Mouse (Mus musculus) mesoderm, embryonic 11.5 days (tissue): ENCODE measurements around the gene Lca5l.

Experiments
- DNase-seq: peaks from one replicate; pipeline ENCODE4 v3.0.0-alpha.2; 2012; ENCODE audit warnings: low read depth, low spot score

The Lca5l gene

DNA sequence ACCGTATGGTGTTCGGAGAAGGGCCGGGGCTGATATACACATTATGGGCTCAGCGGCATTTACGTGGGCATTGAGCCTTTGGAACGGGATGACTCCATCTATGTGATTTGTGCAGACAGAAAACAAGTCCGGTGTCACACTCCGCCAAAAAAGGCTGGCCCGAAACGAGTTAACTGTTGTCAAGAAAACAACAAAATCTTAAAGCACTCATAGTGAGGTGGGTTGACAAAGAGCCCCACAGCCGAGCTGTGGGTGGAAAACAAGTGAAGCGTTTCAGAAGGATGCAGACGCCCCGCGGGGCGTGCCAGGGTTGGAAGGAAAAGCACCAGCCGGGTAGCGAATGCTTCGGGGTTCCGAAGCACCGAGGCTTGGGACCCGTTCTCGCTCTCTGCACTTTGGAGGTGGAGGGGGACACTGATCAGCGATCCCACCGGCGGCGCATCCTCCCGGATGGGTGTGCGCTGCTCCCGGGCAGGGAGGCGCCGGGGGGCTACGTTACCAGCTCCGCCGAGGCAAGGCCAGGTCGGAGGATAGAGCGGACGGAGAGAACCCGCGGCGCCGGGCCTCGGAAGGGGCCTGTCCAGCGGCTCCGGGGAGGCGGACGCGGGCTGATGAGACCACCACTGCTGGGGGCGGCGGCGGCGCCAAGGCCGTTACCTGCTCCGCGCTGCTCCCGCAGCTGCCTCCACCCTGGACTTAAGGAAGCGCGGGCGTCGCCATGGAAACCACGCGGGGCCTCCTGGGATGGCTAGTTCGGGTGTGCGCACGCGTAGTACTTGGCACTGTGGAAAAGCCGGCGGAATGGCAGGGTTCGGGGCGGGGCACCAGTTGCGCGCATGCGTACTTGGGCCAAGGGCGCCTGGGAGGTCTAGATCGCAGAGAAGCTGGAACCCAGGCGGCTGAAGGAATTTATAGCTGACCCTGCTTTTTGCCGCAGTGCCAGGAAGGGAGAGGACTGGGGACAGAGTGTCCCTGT is at the start of gene Lca5l:
Lca5l (minus strand) TSS at position 741 of the 976 bp plus-strand sequence.
- DNase-seq = peak; percentile 99

DNA sequence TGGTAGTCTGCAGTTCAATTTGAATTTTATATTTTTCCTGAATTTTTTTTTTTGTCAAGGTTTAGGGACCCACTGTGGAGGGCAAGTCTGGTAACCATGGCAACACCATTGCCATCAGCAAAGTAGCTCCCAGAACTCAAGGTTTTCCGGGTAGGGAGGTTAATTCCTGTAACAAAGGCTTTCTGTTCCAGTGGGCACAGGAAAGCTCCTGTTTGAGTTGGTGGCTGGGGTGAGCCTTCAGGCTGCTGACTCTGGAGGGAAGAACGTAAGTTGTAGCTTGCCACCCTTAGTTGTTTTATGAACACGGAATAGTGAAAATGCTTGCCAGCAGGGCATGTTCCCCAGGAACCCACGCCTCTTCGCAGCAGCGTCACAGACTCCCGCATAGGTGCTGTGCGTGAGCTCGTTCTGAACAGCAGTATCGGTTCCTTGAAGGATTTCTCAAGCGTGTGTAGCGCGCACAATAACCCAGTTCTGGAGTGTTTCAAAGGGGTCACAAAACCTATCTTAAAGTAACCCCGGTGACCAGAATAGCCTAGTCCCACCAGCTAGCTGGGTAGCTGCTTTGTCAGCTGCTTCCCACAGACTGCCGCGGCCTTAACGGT is 43.4 kb upstream of the Lca5l start, which contains the start of gene B3galt5:
B3galt5 (plus strand) TSS at position 436 of the 605 bp plus-strand sequence.
- peak; percentile 39 for DNase-seq

DNA sequence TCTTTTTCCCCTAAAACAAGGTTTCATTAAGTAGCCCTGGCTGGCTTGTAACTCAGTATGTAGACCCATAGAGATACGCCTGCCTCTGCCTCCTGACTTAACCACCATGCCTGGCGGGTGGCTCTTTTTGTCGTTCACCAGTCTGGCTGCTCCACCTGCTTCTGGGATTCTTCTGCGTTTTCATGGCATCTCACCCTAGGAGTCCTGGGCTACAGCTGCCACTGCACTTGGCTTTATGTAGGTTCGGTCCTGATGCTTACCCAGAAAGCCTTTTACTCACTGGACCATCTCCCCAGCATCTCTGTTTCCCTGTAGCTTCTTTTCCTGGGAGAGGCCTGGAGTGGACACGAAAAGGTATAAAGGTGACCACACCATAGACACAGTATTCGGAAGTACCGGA is 41.9 kb upstream of the Lca5l start:
- no peak for DNase-seq

DNA sequence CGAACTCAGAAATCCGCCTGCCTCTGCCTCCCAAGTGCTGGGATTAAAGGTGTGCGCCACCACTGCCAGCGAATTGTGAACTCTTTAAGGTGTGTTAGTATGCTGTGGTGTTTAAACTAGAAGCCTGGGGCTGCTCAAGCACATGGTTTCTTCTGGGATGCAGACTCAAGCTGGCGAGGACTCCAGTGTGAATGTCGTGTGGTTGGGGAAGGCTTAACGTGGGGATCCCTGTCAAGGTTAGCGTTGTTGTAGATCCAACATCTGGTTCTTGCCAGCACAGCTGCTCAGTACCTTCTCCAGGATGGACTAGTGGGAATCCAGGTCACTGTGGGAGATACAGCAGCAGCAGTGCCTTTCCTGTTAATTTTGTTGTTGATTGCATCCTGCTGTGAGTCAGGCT is 39.9 kb upstream of the Lca5l start:
- no peak for DNase-seq

DNA sequence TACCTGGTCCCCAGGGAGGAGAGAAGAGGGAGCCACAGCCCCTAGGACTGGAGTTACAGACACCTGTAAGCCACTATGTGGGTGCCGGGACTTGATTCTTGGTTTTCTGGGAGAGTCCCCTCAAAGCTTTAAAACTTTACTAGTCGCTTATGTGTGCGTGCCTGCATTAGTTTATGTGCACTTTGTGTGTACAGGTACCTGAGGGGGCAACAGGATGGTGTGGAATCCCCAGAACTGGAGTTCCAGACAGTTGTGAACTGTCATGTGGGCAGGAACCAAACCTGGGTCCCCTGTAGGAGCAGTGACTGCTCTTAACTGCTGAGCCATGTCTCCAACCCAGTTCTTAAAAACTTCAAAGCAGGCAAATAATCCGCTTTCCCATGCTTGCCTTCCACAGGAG is 39.2 kb upstream of the Lca5l start:
- no peak for DNase-seq

DNA sequence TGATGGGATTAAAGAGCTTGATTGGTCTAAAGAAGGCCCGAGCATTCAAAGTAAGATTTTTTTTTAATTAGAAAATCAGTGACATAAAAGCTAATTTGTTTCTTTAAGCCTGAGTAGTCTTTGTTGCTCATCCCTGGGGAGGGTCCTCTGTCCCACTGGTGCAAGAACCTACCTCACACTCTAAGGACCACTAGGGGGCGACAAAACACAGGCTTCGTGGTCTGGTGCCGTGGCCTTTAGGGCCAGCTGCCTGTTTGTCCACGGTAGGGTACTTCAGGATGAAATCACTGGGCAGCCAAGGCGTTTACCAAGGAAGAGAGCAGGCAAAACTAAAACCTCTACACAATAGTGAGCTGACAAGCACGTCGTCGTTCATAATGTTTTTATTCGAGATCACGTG is 38.3 kb upstream of the Lca5l start:
- DNase-seq = peak; percentile 88

DNA sequence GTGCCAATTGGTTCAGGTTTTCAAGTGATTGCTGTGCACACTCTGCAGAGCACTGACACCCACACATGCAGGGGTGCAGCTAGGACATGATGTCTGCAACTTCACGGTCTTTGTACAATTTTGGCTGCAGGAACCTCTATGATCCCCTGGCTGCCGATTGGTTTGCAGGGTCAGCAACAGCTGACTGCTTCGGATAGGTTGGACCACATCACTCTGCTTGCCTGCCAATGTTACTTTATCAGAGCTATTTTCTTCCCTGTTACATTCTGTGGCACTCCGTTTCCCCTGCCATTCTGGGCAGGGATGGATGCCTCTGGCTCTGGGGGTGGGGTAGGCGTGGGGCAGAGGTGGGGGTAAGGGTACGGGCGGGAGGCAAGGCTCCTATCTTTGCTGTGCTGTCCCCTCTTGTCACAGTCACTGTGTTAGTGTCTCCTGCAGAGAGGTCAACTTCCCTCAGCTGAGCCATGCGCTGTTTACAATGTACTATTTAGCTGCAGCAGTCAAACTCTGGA is 37.0 kb upstream of the Lca5l start:
- no peak for DNase-seq

DNA sequence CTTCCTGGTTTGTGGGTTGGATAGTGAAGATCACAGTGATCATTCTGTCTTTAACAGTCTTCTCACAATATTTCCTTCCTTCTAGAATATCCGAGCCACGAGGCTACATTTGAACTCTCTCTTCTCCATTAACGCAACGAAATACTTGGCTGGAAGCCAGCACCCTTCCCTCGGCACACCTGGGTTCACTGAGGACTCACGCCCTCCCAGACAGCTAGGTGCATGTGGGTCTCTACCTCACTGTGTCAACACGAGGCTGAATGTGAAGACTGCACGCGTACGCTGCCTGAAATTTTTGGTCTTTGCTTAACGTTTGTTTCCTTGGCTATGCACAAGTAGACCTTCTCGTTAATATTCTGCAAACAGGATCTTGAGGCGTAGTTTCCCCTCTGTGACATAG is 36.4 kb upstream of the Lca5l start:
- DNase-seq = no peak

DNA sequence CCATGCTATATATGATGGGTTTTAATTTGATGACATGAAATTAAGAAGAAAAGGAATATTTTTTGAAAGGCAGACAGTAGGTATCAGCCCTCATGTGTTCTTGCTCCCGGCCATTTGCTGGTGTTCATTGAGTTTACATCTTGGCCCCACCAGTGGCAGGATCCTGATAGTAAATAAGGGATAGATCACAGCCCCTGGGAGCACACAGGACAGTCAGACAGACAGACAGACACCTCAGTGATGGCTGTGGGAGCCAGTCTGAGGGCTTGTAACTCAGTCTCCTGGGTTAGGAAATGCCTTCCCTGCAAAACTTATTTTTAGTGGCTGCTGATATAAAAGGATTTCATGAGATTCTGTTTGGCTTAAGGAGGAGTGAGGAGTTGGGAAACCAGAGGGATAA is 30.4 kb upstream of the Lca5l start:
- DNase-seq = no peak

DNA sequence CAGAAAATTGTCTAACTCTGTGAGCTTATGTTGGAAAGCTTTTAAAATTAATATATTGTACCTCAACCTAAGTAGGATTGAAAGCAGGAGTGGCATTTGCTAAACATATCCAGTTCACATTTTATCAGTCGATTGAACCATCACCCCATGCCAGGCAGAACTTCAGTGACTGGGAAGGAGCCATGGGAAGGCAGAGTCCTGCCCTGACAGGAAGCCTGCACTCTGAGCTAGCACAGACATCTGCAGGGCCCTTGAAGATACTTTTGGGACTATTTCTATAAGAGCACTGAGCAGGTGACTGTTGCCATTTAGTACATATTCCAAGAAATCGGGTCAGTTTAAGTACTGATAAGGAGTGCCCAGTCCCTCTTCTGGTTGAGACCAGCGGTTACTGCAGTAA is 29.9 kb upstream of the Lca5l start:
- DNase-seq = no peak

DNA sequence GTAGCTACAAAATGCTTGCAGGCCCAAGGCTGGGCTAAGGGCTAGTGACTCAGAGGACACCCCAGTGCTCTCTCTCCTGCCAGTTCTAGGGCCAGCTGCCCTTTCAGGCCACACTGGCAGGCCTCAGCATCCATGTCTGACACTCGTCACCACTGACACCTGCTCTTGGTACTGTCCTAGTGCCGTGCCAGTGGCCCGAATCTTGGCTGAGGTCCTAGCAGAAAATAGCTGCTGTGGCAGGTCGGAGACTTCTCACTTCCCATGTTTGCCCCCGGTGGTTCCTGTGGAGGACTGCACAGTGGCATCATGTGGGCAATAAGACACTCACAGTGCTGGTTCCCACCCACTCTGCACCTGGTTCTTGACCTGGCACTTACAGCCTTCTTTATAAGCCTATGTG is 29.4 kb upstream of the Lca5l start:
- no peak for DNase-seq

DNA sequence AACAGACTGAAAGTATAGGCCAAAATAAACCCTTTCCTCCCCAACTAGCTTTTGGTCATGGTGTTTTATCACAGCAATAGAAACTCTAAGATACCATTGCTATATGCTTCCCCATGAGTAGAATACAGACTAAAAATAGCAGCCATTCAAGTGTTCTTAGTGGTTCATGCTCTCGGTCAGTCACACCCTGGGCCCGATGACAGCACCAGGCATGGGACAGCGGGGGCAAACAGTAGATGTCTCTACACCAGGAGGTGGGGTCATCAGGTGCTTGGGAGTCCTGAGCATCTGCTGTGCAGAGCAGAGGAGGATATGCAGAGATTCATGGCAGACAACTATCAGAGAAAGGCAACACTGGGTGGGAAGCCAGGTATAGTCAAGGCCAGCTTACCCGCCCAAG is 21.0 kb upstream of the Lca5l start:
- DNase-seq = no peak

DNA sequence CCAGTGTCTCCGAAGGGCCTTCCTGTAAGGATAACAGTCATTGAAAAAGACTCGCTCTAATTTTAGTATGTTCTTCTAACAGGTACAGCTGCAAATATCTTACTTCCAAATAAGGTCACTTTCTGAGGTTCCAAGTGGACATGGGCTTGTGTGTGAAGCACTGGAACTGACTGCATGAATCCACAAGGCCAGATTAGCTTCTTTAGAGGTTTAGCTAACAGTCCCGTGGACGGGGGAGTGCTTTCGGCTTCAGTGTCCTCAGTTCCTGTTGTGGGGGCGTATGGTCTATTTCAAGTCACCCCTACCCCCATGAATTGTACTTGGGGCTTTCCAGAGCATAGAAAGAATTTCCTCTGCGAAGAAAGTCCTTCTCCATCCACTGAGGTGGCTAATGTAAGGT is 18.8 kb upstream of the Lca5l start:
- no peak for DNase-seq

DNA sequence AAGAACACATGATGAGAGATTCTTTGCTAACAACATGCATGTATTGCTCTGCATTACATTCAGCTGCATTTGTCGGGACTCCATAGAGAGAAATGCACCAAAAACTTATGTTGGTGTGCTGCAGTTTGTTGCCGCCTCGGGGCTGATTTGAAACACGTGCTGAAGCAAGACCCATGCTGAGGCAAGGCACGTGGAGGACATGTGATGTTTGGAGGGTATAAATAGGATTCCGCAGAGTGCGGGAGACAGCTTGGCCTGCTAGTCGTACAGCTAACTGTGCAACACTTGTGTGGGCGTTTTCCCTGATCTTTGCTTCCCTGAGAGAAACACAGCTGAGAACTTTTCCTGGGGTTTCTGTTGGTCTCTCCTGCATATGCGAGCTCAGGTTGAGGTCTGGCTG is 17.7 kb upstream of the Lca5l start:
- DNase-seq = no peak

DNA sequence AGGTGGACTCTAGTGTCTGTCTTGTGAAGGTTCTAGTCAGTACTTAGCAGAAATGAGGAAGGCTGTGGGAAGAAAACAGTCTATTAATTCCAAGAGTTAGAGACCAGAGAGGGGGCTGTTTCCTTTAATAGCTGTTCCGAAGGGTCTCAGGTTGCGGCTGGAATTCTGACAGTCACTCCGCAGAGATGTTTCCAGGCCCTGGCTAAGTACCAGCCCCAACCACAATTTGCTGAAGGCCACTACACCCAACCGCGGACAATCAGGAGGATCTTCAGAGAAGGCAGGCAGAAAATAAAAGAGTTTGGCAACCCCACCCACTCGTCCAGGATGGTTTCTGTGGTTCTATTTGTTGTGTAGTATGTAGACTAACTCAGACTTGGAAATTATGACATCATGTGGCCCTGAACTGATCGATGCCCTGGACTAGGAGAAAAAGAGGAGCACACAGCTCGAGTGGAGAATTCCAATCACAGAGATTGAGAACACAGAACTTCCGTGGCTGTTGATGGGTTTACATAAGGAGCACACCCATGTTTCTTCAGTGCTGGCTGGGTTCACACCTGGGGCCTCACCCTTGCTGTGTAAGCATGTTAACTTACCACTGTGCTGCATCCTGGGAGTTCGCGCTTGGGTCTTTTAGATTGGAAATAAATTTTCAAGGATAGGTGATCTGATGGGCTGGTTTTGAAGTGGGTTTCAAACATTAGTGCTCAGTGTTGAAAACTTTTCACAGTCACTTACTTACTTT is 9.6 kb upstream of the Lca5l start:
- no peak for DNase-seq

DNA sequence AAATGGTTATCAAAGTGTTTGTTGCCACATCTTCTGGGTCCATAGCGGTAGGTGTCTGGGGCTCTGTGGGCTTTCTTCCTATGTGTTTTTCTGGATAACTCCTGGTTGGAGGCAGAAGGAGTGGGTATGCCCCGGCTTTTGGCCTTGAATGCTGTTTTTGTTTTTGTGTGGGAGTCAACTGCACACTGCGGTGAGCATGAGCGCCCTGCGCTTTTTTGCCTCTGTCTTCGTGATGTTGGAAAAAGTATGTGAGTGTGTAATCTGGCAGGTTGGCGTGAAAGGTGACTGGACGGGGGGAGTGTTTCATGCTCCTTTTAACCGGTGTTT is 8.6 kb upstream of the Lca5l start:
- DNase-seq = no peak

DNA sequence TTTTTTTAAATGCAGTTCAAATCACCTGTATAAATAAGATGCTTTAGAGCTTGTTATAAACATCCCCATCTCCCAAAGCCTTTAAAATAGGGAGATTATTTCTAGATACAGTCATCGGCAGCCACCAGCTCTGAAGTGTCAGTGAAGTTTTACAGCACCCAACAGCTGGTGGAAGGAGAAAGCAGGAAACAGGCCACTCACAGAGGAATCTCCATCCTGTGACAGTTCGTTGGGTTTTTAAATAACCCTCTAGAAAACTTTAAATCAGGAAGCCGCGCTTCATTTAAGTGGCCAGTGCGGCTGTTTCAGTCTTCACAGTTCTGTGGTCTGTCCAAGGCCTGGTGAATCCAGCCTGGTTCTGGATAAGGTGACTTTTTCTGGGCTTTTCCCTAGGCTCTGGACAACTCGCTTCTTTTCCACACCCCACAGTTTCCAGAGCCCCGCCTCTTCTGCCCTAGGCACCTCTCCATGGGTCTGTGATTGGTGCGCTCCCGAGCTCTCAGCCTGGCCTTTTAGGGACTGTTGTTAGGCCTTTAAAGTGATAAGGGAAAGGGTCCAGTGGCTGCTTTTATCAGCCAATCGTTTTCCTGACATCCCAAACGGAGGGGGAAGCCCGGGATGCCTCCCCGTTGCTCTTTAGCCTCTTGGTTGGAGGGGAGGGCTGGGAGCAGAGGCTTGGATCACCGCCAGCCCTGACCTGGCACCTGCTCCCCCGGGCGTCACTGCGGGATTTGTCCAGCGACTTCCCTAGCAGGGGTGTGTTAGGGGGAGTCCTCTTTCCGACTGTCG is 8.0 kb upstream of the Lca5l start, which contains the start of gene Sh3bgr:
Sh3bgr (plus strand) TSS at position 538 of the 789 bp plus-strand sequence.
- DNase-seq = peak; percentile 58

DNA sequence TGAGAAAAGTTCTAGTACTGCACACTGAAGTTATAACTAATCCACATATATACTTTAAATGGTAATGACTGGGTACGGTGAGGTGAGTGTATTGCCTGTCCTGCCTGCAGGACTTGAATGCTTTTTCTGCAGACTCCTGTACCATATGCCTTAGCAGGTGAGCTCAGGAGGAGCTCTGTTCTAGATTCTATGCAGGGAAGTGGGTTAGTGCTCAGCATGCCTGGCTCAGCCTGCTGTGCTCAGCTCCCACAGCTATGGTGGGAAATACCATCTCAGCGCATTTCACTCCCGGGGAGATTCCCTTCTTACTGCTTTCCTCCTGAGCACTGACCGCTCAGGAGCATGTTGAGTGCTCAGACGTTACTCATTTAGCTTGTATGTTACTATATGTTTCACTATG is 4.5 kb downstream of the Lca5l start:
- DNase-seq = no peak

DNA sequence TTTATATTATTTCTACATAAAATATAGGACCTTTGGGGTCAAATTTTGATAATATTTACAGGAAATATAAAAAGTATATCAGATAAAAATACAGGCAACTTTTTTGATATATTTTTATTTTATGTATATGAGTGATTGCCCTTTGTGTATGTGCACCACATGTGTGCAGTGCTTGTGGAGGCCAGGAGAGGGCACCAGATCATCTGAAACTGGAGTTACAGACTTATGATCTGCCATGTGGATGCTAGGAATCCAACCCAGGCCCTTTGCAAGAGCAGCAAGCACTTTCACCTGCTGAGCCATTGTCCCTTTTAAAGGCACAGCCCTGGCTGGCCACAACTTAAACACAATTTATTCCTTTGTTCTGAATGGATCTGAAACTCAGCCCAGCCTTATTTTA is 12.9 kb downstream of the Lca5l start:
- no peak for DNase-seq

DNA sequence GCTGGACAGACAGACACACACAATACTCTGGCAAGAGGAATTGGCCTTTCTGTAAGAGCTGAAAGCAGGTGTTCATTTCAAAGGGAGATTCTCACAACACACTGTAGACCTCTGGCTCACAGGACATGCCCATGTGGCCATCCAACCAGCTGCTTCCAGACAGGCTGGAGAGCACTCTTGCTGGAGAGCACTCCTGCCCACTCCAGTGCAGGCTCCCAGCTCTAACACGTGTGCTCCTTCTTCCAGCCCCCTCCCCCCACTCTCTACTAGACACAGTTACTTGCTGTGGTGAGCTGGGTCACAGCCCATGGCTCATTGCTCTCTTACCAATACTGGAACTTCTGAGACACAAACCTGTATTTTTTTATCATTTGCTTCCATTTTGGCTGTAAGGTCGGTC is 16.7 kb downstream of the Lca5l start:
- DNase-seq = no peak

DNA sequence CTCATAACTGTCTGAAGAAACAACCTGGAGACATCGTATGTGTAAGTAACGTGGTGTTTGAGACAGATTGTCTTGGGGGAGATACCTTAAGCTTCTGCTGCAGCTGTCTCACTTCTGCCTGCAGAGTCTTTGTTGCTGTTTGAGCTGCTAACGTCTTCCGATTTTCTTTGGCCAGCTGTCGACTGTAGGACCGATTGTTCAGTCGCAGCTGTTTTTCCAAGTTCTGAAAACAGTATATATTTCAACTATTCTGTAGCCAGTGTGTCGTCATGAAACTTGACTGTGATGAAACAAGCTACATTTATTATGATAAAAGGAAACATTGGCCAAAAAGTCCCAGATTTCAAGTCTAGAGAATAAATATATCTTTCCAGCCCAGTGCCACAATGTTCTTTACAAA is 18.4 kb downstream of the Lca5l start:
- DNase-seq = no peak
